Mouse (Mus musculus) cerebellum, adult 8-10 months (tissue): ENCODE results near the gene Mcur1.

ENCODE experiments used
- DNase-seq: peaks from one replicate; pipeline ENCODE4 v3.0.0; 2022

Gene Mcur1

DNA sequence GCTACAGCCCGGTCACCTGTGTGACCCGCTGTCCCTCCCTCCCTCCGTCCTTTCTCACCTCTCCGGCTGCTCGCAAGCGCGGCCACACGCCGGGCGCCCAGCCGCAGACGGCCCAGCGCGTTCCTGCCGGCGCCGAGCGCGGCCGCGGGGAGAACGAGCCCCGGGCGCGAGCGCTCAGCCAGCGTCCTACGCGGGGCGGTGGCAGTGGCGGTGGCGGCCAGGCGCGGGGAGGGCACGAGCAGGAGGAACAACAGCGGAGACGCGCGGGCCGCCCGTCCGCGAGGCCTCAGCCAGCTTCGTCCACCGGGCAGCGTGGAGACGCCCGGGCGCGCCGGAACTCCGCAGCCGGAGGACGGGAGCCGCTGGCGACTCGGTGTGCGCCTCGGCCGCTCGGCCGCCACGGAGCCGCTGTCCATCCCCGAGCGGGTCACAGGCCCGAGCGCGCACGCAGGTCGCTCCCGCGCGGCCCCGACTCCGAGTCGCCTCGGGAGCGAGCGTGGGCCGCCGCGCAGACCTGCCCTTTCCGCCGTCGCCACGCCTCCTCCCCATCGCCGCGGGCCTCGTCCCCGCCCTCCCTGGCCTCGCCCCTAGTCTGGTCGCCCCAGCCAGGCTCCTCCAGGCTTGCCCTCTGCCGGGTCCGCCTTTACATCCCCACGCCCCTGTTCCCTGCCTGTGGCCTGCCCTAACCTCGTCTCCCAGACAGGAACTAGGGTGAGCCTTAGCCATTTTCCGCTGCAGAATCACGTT, at the start of gene Mcur1:
Mcur1 (minus strand) TSS at position 481 of the 747 bp plus-strand sequence.
- DNase-seq = peak; percentile 91

GRCm38 (mm10) chr13:43608854-43609253, 48.9 kb upstream of the Mcur1 start:
- DNase-seq = no peak

- DNase-seq = no peak
Measured at GRCm38 (mm10) chr13:43603042-43603441, 43.1 kb upstream of the Mcur1 start.

- DNase-seq = no peak
Measured at GRCm38 (mm10) chr13:43602440-43602839, 42.4 kb upstream of the Mcur1 start.

DNA sequence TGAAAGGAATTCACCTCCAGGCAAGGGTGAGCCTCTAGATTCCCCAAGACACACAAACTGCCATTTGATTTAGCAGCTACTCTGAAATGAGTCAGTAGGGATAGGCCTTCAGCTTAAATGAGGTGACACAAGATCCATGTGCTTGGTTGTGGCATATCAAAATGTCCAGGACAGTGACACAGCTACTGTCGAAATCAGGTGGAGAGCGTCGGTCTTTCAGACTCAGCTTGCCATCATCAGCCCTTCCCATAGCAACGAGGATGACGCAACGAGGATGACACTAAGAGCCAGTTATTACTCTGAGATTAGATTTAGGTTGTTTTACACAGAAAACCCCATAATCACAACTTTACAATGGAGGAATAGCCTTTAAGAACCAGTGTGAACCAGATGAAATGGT, 41.0 kb upstream of the Mcur1 start:
- no peak for DNase-seq

DNA sequence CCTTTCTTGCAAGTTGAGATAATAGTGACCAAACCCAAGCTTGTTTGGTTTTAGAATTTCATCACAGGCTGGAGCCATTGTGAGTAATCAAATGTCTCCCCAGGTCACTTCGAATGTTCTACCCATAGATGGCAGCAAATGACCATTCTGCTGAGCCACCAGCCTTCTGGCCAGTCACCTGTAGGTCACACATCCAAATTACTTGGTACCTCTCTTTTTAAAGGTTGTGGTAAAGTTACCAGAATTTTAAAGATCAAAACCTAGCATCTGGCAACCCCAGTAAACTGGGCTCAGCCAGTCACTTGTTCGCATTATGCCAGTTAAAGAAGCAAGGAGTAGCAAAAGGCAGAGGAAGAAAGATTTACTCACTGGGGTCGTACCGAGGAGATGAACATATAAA, 35.9 kb upstream of the Mcur1 start:
- DNase-seq = peak; percentile 73

DNA sequence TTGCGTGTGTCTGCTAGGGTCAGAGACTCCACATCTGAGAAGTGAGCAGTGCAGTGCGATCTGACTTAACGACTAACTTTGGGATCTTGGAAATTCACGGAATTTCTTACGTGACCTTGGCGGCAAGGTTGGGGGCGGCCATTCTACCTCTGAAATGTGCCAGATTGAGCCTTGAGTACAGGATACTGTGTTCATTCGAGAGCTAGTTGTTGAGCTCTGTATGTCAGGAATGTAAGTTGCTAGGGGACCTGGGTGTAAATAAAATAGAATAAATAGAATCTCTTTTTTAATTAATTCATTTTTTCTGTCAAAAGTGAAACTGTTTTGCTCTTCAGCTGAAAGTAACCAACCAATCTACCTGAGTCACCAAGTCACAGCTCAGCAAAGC, 32.7 kb upstream of the Mcur1 start:
- no peak for DNase-seq

DNA sequence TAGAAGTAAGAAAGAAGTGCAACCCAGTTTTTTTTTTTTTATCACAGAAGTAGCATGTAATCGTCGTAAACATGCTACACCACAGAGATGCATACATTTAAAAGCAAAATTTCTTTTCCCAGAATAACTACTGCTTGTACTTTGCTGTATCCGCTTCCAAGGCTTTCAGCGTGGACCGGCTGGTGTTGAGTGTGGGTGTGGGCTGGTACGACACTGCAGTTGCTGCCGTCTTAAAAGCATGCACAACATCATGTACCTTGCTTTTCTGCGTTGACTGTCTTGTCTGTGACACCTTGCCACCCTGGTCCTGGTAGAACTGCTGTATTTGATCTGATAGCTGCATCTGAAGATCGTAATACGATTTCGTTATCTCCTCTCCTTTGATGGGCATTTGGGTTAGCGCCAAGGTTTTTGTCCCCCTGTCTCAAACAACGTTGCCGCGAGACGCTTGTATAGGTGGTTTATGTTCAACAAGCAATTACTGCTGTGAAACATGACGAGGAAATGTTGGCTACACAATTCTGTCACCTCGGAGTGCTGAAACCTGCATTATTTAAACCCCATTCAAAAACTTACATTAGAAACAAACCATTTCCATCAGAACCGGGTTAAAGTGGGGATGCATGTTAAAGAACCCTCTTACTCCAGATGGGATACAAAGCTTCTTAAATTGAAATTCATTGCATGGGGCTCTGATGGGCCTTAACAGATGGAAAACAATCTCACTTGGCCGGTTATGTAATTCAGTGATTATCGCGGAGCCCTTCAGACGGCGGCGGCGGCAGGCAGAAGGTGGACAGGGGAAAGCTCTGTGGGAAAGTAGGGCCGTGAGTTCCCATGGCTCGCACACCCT, 32.1 kb upstream of the Mcur1 start:
- DNase-seq = no peak

- no peak for DNase-seq
Measured at GRCm38 (mm10) chr13:43587844-43588840, 28.2 kb upstream of the Mcur1 start.

DNA sequence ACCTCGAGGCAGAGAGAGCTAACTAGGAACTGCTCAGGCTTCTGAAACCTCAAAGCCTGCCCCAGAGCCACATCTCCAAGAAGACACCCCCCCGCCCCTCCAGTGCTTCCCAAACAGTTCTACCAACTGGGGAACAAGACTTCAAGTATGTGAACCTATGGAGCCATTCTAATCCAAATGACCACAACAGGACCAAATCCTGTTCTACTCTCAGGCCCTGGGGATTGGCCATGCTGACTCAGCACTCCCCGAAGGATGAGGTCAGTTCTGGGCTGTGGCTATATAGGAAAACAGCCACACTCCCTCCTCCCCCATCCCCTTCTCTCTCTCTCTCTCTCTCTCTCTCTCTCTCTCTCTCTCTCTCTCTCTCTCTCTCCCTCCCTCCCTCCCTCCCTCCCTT, 27.0 kb upstream of the Mcur1 start:
- DNase-seq = no peak

DNA sequence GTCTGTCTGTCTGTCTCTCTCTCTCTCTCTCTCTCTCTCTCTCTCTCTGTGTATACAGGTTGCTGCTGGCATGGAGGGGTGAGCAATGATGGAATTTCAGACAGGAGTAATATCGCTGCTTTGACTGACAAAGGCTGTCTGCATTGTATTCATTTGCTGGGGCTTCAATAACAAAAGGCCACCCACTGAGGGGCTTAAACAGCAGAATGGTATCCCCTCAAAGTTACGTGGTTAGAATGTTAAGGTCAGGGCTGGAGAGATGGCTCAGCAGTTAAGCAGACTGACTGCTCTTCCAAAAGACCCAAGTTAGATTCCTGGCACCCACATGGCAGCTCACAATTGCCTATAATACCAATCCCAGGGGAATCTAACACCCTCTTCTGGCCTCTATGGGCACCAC, 25.3 kb upstream of the Mcur1 start:
- no peak for DNase-seq

- DNase-seq = no peak
Measured at GRCm38 (mm10) chr13:43583504-43583903, 23.5 kb upstream of the Mcur1 start.

GRCm38 (mm10) chr13:43582961-43583360, 23.0 kb upstream of the Mcur1 start:
- DNase-seq = no peak

DNA sequence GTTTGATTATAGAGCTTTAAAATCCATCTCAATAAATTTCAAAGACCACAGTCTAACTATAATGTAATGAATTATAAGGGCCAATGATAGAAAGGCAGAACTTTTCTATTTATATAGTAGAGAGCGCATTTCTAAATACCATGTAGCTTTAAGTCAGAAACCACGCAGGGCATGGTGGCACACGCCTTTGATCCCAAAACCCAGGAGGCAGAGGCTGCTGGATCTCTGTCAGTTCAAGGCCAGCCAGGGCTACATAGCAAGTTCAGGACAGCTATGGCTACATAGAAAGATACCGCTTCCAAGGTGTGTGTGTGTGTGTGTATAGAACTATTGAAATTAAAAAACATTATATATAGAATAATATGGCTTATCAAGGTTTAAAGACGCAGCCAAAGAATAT, 20.7 kb upstream of the Mcur1 start:
- DNase-seq = no peak

- peak; percentile 65 for DNase-seq
Measured at GRCm38 (mm10) chr13:43579740-43580139, 19.7 kb upstream of the Mcur1 start.

- DNase-seq = no peak
Measured at GRCm38 (mm10) chr13:43577766-43578165, 17.8 kb upstream of the Mcur1 start.

GRCm38 (mm10) chr13:43577254-43577653, 17.3 kb upstream of the Mcur1 start:
- no peak for DNase-seq

DNA sequence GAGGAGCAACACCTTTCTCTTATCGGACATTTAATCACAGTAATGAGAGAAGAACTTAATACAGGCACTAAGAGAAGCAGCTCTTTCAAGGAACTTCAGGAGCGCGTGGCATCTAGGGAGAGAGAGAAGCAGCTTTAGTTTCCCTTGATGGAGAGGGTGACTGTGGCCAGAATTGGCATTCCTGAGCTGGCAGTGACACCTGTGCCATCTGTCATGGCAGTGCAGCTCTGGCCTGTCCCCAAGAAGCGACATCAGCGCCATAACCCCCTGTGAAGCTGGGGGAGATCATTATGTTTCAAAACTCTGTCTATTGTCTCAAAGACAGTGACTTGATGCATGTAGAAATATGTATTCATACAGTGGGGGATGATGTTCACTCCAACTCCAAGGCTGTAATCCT, 15.4 kb upstream of the Mcur1 start:
- peak; percentile 79 for DNase-seq

DNA sequence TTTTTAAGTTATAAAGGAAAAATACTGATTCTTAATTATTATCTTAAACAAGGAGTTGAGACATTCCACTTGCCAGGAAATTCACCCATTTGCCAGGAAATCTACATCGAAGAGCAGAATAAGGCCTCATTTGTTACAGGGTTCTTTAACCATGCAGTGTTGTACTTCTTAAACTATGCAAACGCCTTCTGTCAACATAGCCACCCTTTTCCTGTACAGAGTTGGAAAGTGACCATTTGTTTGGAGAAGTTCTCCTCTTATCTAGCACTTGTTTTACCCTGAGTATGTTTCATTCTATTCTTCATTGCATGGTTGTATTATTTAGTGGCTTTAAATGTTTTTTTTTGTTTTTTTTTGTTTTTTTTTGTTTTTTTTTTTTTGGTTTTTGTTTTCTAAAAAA, 14.0 kb upstream of the Mcur1 start:
- no peak for DNase-seq

DNA sequence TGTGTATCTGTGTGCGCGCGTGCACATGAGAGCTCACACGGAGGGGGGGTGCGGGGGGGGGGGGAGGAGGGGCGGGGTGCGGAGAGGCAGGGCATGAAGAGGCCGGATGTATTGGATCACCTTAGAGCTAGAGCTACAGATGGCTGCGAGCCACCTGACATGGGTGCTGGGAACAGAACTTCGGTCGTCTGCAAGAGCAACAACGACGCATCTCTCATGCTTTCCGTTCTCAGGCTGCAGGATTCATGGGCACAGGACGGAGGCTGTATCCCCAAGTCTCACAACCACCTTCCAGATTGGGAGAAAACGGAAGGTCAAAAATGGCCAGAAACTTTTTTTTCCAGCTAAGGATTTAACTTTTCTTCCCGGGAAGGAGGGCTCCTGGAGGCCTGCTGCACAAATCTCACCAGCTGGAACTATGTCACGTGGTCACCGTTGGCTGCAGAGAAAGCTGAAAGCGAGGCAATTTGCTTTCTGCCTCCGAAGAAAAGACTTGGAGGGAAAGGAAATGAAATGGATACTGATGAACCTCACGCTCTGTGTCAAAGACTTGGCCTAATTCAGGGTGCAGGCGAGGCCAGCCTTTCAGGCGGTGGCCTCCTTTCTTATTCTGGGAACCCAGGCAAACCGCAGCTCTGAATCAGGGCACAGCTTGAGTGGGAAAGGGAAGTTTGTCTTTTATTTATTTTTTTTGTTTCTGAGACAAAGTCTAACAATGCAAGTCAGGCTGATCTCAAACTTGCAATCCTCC, 7.3 kb upstream of the Mcur1 start:
- DNase-seq = no peak

- no peak for DNase-seq
Measured at GRCm38 (mm10) chr13:43566184-43566583, 6.2 kb upstream of the Mcur1 start.

- peak; percentile 79 for DNase-seq
Measured at GRCm38 (mm10) chr13:43565346-43565745, 5.4 kb upstream of the Mcur1 start.
